Mouse (Mus musculus): Measurements from ENCODE around the gene Tbc1d24. TPM values are rescaled to one million over a fixed set of nuclear protein-coding genes. Genes with fewer than 3 reads are reported as not detected.

Gene Tbc1d24
- total and polyA plus RNA-seq, 3 experiments, result 4.2 to 6.6 (median 4.5) TPM

DNA sequence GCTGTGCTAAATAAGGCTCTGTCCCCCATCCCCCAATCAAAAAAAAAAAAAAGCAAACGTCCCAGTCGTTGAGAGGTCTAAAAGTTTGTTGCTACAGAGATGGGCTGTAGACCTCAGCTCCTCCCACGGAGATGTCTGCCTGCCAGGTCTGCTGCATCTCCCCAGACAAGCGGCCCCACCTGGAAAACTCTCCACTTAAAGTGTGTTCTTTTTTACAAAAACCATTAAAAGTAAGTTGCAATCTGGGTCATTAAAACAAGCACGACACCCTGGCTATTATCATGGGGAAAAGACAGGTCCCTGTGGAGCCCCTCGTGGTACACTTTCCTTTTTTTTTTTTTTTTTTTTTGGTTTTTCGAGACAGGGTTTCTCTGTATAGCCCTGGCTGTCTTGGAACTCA lies 54.0 kb downstream of the Tbc1d24 start:
- Histone ChIP-seq H3K79me2 (replicated peaks; ENCODE audit: control insufficient read depth, extremely low read depth, insufficient read depth, poor library complexity, severe bottlenecking) (no peaks in the 10 kb centered on the region), H3K4me3 (replicated peaks in 1 of 3; ENCODE audit: low read depth in 2 of 3, low read length in 2 of 3, poor library complexity in 1 of 3) (no peak overlapping the region), H3K4me2 (ENCODE audit: insufficient read depth, low read depth, poor library complexity, severe bottlenecking) (peak overlapping the region; percentile 26), H3K27ac (ENCODE audit: insufficient read depth, low read depth) (no peak overlapping the region), H3K9ac (ENCODE audit: insufficient read depth, low read depth) (no peak overlapping the region; the same call in 1 of the 2 replicates), H3K27me3 (replicated peaks) (no peaks in the 10 kb centered on the region), H3K36me3 (replicated peaks in 1 of 2; ENCODE audit: control insufficient read depth in 1 of 2, insufficient read depth in 1 of 2, low read length in 1 of 2) (no peaks in the 10 kb centered on the region), H3K9me3 (replicated peaks; ENCODE audit: low read length) (no peaks in the 10 kb centered on the region), H3K4me1 (ENCODE audit: control insufficient read depth in 1 of 2, insufficient read depth in 2 of 2) (peaks cover 2 to 20% of the 10 kb centered on the region in 2 experiments; a peak in 2 of 4 replicates)
- TF ChIP-seq ZKSCAN1 (IDR thresholded peaks at IDR 0.05; ENCODE audit: borderline replicate concordance, low read depth, low read length), result no peak
- no peak for TF ChIP-seq E2F4 (IDR thresholded peaks at IDR 0.05; ENCODE audit: insufficient replicate concordance, low read depth, low read length)
- TF ChIP-seq USF1 (IDR thresholded peaks at IDR 0.05; ENCODE audit: low read depth, low read length), result no peak
- peak; percentile 50; the same call in 1 of the 2 replicates for TF ChIP-seq ZNF384 (IDR thresholded peaks at IDR 0.05; ENCODE audit: low read depth, low read length)
- DNase-seq (ENCODE audit: extremely low read depth), result no peak
- dilution Hi-C loops (cut with MboI; ENCODE audit: extremely low pct_ligation_motif_present, extremely low pct_unique_long_range_greater_than_20kb, low sequenced_read_pairs), result no loop called here
- in situ Hi-C loops (cut with MboI; ENCODE audit: low pct_ligation_motif_present, low pct_unique_long_range_greater_than_20kb, low sequenced_read_pairs), result no loop called here

DNA sequence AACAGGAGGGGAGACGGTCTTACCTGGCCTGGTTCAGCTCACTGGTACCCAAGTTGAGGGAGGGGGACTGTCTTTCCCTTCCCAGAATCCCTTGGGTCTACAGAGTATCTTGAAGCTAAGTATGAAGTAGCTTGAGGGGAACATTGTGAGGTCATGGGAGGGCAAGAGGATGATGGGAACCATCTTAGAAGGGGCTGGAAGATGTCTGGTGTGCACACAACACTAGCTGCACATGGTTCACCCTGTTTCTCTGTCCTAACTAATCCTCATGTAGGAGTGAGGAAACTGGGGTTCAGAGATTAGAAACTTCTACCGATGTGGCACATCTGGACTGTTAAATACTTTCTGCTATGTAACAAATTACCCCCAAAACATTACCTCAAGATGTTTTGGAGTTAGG lies 54.5 kb downstream of the Tbc1d24 start, which contains the start of gene Pdpk1:
Pdpk1 (minus strand) TSS at position 101 of the 400 bp plus-strand sequence.
- Histone ChIP-seq H3K27me3 (replicated peaks) (no peaks in the 10 kb centered on the region), H3K36me3 (replicated peaks in 1 of 2; ENCODE audit: control insufficient read depth in 1 of 2, insufficient read depth in 1 of 2, low read length in 1 of 2) (no peaks in the 10 kb centered on the region), H3K4me2 (ENCODE audit: insufficient read depth, low read depth, poor library complexity, severe bottlenecking) (peak within 1 kb of the TSS; percentile 26), H3K9ac (ENCODE audit: insufficient read depth, low read depth) (peak within 1 kb of the TSS; percentile 2; the same call in 1 of the 2 replicates), H3K79me2 (replicated peaks; ENCODE audit: control insufficient read depth, extremely low read depth, insufficient read depth, poor library complexity, severe bottlenecking) (no peaks in the 10 kb centered on the region), H3K27ac (ENCODE audit: insufficient read depth, low read depth) (no peak within 1 kb of the TSS), H3K4me1 (ENCODE audit: control insufficient read depth in 1 of 2, insufficient read depth in 2 of 2) (peaks cover 2 to 20% of the 10 kb centered on the region in 2 experiments; a peak in 2 of 4 replicates), H3K9me3 (replicated peaks; ENCODE audit: low read length) (no peaks in the 10 kb centered on the region), H3K4me3 (replicated peaks in 1 of 3; ENCODE audit: low read depth in 2 of 3, low read length in 2 of 3, poor library complexity in 1 of 3) (peak within 1 kb of the TSS; percentile 42 to 53 (median 50))
- in situ Hi-C loops (cut with MboI; ENCODE audit: low pct_ligation_motif_present, low pct_unique_long_range_greater_than_20kb, low sequenced_read_pairs), result no loop called here
- dilution Hi-C loops (cut with MboI; ENCODE audit: extremely low pct_ligation_motif_present, extremely low pct_unique_long_range_greater_than_20kb, low sequenced_read_pairs), result no loop called here
- DNase-seq (ENCODE audit: extremely low read depth), result no peak
- TF ChIP-seq BHLHE40 (IDR thresholded peaks at IDR 0.05; ENCODE audit: low read depth, low read length), result no peak
- no peak for TF ChIP-seq ZKSCAN1 (IDR thresholded peaks at IDR 0.05; ENCODE audit: borderline replicate concordance, low read depth, low read length)
- TF ChIP-seq MAFK (IDR thresholded peaks at IDR 0.05; ENCODE audit: insufficient replicate concordance, low read length), result no peak
- no peak for TF ChIP-seq IRF4 (IDR thresholded peaks at IDR 0.05; ENCODE audit: low read depth, low read length)
- no peak for TF ChIP-seq KAT2A (IDR thresholded peaks at IDR 0.05; ENCODE audit: insufficient replicate concordance, low read length)

DNA sequence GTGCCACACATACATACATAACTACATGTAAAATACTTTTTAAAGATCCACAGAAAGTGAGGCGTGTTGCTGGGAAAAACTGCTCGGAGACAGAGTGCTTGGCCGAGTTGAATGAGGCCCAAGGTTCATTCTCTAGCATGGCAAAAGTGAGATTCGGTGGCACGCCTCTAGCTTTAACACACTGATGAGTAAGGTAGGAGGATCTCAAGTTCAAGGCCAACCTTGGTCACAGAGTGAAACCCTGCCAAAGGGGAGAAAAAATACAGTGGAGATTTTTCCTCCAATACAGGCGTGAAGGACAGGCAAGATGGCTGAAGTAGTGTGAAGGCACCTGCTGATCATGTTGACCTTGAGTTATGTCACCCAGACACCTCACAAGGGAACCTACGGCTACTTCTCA lies 55.9 kb downstream of the Tbc1d24 start:
- DNase-seq (ENCODE audit: extremely low read depth), result no peak
- no peak for TF ChIP-seq TBP (conservative IDR thresholded peaks at IDR 0.05; ENCODE audit: low read depth, low read length)
- H3K36me3 ChIP-seq (replicated peaks in 1 of 2; ENCODE audit: control insufficient read depth in 1 of 2, insufficient read depth in 1 of 2, low read length in 1 of 2), result no peaks in the 10 kb centered on the region
- no peak overlapping the region for H3K4me3 ChIP-seq (replicated peaks in 1 of 3; ENCODE audit: low read depth in 2 of 3, low read length in 2 of 3, poor library complexity in 1 of 3)
- H3K79me2 ChIP-seq (replicated peaks; ENCODE audit: control insufficient read depth, extremely low read depth, insufficient read depth, poor library complexity, severe bottlenecking), result no peaks in the 10 kb centered on the region
- H3K9ac ChIP-seq (ENCODE audit: insufficient read depth, low read depth), result no peak overlapping the region
- no peak overlapping the region for H3K27ac ChIP-seq (ENCODE audit: insufficient read depth, low read depth)
- in situ Hi-C loops (cut with MboI; ENCODE audit: low pct_ligation_motif_present, low pct_unique_long_range_greater_than_20kb, low sequenced_read_pairs) (no loop called here), dilution Hi-C loops (cut with MboI; ENCODE audit: extremely low pct_ligation_motif_present, extremely low pct_unique_long_range_greater_than_20kb, low sequenced_read_pairs) (no loop called here)
- peaks cover 2 to 17% of the 10 kb centered on the region in 2 experiments; a peak in 2 of 4 replicates for H3K4me1 ChIP-seq (ENCODE audit: control insufficient read depth in 1 of 2, insufficient read depth in 2 of 2)
- H3K9me3 ChIP-seq (replicated peaks; ENCODE audit: low read length), result no peaks in the 10 kb centered on the region
- H3K4me2 ChIP-seq (ENCODE audit: insufficient read depth, low read depth, poor library complexity, severe bottlenecking), result no peak overlapping the region
- H3K27me3 ChIP-seq (replicated peaks), result no peaks in the 10 kb centered on the region
